Mouse (Mus musculus): Measurements from ENCODE around the gene Hpn. TPM values are rescaled to one million over a fixed set of nuclear protein-coding genes. Genes with fewer than 3 reads are reported as not detected.

The Hpn gene
- polyA plus RNA-seq, 1 experiment from 2014 or later, result 10.8 TPM

GRCm38 (mm10) chr7:31119556-31119955 is 4.5 kb upstream of the Hpn start:
- Histone ChIP-seq H3K4me2 (no peak overlapping the region), H3K27me3 (ENCODE audit: insufficient read depth, low read length) (0 out of 2 replicates have a peak, but pooled peaks cover 2% of the 10 kb centered on the region), H3K4me3 (ENCODE audit: low read depth, low read length) (no peak overlapping the region), H3K27ac (ENCODE audit: low read depth) (no peak overlapping the region), H3K36me3 (ENCODE audit: insufficient read depth) (no peaks in the 10 kb centered on the region), H3K9me3 (ENCODE audit: low read depth, low read length) (no peaks in the 10 kb centered on the region), H3K9ac (no peak overlapping the region), H3K4me1 (ENCODE audit: insufficient read depth) (peaks cover 8% of the 10 kb centered on the region)
- ATAC-seq (ENCODE audit: insufficient read depth), result no peak
- TF ChIP-seq CTCF (IDR thresholded peaks at IDR 0.05; ENCODE audit: low read depth), result no peak
- DNase-seq, result no peak
- WGBS, result 79% methylated on average over 5 of the region's 5 CpGs

- no peaks in the 10 kb centered on the region for H3K9me3 ChIP-seq (ENCODE audit: low read depth, low read length)
- WGBS, result 74% methylated on average over 7 of the region's 7 CpGs
- ATAC-seq (ENCODE audit: insufficient read depth), result no peak
- H3K4me3 ChIP-seq (ENCODE audit: low read depth, low read length), result no peak overlapping the region
- H3K4me2 ChIP-seq, result no peak overlapping the region
- no peak for TF ChIP-seq CTCF (IDR thresholded peaks at IDR 0.05; ENCODE audit: low read depth)
- peaks cover 8% of the 10 kb centered on the region for H3K4me1 ChIP-seq (ENCODE audit: insufficient read depth)
- no peak for DNase-seq
- H3K36me3 ChIP-seq (ENCODE audit: insufficient read depth), result no peaks in the 10 kb centered on the region
- H3K27me3 ChIP-seq (ENCODE audit: insufficient read depth, low read length), result no peaks in the 10 kb centered on the region
- no peak overlapping the region for H3K27ac ChIP-seq (ENCODE audit: low read depth)
- H3K9ac ChIP-seq, result no peak overlapping the region
These were observed 3.4 kb upstream of the Hpn start for GRCm38 (mm10) chr7:31118486-31118885.

- TF ChIP-seq CTCF (IDR thresholded peaks at IDR 0.05; ENCODE audit: low read depth), result no peak
These were observed 2.4 kb upstream of the Hpn start for GRCm38 (mm10) chr7:31117465-31117864.

GRCm38 (mm10) chr7:31116721-31117145 is 1.6 kb upstream of the Hpn start:
- H3K9ac ChIP-seq, result no peak overlapping the region
- H3K4me2 ChIP-seq, result no peak overlapping the region
- H3K36me3 ChIP-seq (ENCODE audit: insufficient read depth), result no peaks in the 10 kb centered on the region
- no peak for TF ChIP-seq CTCF (IDR thresholded peaks at IDR 0.05; ENCODE audit: low read depth)
- H3K9me3 ChIP-seq (ENCODE audit: low read depth, low read length), result no peaks in the 10 kb centered on the region
- H3K27me3 ChIP-seq (ENCODE audit: insufficient read depth, low read length), result no peaks in the 10 kb centered on the region
- H3K27ac ChIP-seq (ENCODE audit: low read depth), result no peak overlapping the region
- DNase-seq (no peak), ATAC-seq (ENCODE audit: insufficient read depth) (no peak)
- WGBS, result 50% methylated on average over 14 of the region's 16 CpGs
- peaks cover 8% of the 10 kb centered on the region for H3K4me1 ChIP-seq (ENCODE audit: insufficient read depth)
- H3K4me3 ChIP-seq (ENCODE audit: low read depth, low read length), result no peak overlapping the region

More at GRCm38 (mm10) chr7:31117465-31117864, 2.4 kb upstream of the Hpn start:
- ATAC-seq (ENCODE audit: insufficient read depth) (no peak), DNase-seq (no peak)
- Histone ChIP-seq H3K4me2 (no peak overlapping the region), H3K9ac (no peak overlapping the region), H3K9me3 (ENCODE audit: low read depth, low read length) (no peaks in the 10 kb centered on the region), H3K4me1 (ENCODE audit: insufficient read depth) (peaks cover 8% of the 10 kb centered on the region), H3K36me3 (ENCODE audit: insufficient read depth) (no peaks in the 10 kb centered on the region), H3K27ac (ENCODE audit: low read depth) (no peak overlapping the region), H3K4me3 (ENCODE audit: low read depth, low read length) (no peak overlapping the region), H3K27me3 (ENCODE audit: insufficient read depth, low read length) (no peaks in the 10 kb centered on the region)
- 84% methylated on average over 11 of the region's 11 CpGs for WGBS

GRCm38 (mm10) chr7:31115587-31116043 is 525 bp upstream of the Hpn start:
- no peaks in the 10 kb centered on the region for H3K27me3 ChIP-seq (ENCODE audit: insufficient read depth, low read length)
- peak; percentile 61 for DNase-seq
- H3K9me3 ChIP-seq (ENCODE audit: low read depth, low read length), result no peaks in the 10 kb centered on the region
- ATAC-seq (ENCODE audit: insufficient read depth), result peak; percentile 58
- H3K4me1 ChIP-seq (ENCODE audit: insufficient read depth), result peaks cover 8% of the 10 kb centered on the region
- H3K36me3 ChIP-seq (ENCODE audit: insufficient read depth), result no peaks in the 10 kb centered on the region
- H3K27ac ChIP-seq (ENCODE audit: low read depth), result peak overlapping the region; percentile 65
- TF ChIP-seq CTCF (IDR thresholded peaks at IDR 0.05; ENCODE audit: low read depth), result no peak
- H3K4me3 ChIP-seq (ENCODE audit: low read depth, low read length), result no peak overlapping the region
- WGBS, result 14% methylated on average over 17 of the region's 17 CpGs
- H3K9ac ChIP-seq, result peak overlapping the region; percentile 23; the same call in 1 of the 2 replicates
- peak overlapping the region; percentile 52 for H3K4me2 ChIP-seq

GRCm38 (mm10) chr7:31114646-31115045 is 444 bp downstream of the Hpn start:
- no peaks in the 10 kb centered on the region for H3K9me3 ChIP-seq (ENCODE audit: low read depth, low read length)
- H3K4me1 ChIP-seq (ENCODE audit: insufficient read depth), result peaks cover 8% of the 10 kb centered on the region
- H3K27ac ChIP-seq (ENCODE audit: low read depth), result peak overlapping the region; percentile 65; the same call in 1 of the 2 replicates
- ATAC-seq (ENCODE audit: insufficient read depth) (no peak), DNase-seq (no peak)
- H3K9ac ChIP-seq, result peak overlapping the region; percentile 42
- no peaks in the 10 kb centered on the region for H3K36me3 ChIP-seq (ENCODE audit: insufficient read depth)
- TF ChIP-seq CTCF (IDR thresholded peaks at IDR 0.05; ENCODE audit: low read depth), result peak; percentile 57
- 57% methylated on average over 10 of the region's 10 CpGs for WGBS
- peak overlapping the region; percentile 52 for H3K4me2 ChIP-seq
- H3K4me3 ChIP-seq (ENCODE audit: low read depth, low read length), result peak overlapping the region; percentile 22
- no peaks in the 10 kb centered on the region for H3K27me3 ChIP-seq (ENCODE audit: insufficient read depth, low read length)

GRCm38 (mm10) chr7:31113800-31114199 is 1.3 kb downstream of the Hpn start:
- no peak for DNase-seq
- Histone ChIP-seq H3K27me3 (ENCODE audit: insufficient read depth, low read length) (no peaks in the 10 kb centered on the region), H3K4me2 (no peak overlapping the region), H3K27ac (ENCODE audit: low read depth) (no peak overlapping the region), H3K4me3 (ENCODE audit: low read depth, low read length) (no peak overlapping the region), H3K9me3 (ENCODE audit: low read depth, low read length) (no peaks in the 10 kb centered on the region), H3K4me1 (ENCODE audit: insufficient read depth) (peaks cover 8% of the 10 kb centered on the region), H3K36me3 (ENCODE audit: insufficient read depth) (no peaks in the 10 kb centered on the region), H3K9ac (no peak overlapping the region)
- WGBS, result 76% methylated on average over 6 of the region's 6 CpGs
- no peak for TF ChIP-seq CTCF (IDR thresholded peaks at IDR 0.05; ENCODE audit: low read depth)
- ATAC-seq (ENCODE audit: insufficient read depth), result no peak
